Mouse (Mus musculus): ENCODE data around the gene Ap4m1. TPM values are rescaled to one million over a fixed set of nuclear protein-coding genes. Genes with fewer than 3 reads are reported as not detected.

Ap4m1 gene
- polyA plus RNA-seq, 1 experiment from 2014 or later, result 9.4 TPM

DNA sequence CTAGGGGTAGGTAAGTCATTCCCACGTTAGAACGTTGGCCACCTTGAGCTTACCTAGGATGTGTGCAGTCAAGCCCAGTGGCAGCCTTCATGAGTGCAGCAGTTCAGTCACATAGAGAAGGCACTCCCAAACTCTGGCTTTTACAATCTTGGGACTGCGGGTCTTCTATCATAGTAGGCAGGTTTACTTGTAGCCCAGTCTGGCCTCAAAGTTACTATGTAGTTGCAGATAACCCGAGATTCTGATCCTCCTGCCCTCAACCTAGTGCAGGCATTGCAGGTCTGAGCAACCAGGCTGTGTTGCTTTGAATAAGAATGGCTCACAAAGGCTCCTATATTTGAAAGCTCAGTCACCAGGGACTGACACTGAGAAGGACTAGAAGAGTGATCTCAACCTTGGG is 54.7 kb downstream of the Ap4m1 start:
- H3K4me2 ChIP-seq (ENCODE audit: low read length), result no peak overlapping the region
- 66% methylated on average over 4 of the region's 4 CpGs for WGBS
- ATAC-seq (ENCODE audit: insufficient number of reproducible peaks, insufficient read depth, low FRiP score, low read depth), result no peak

DNA sequence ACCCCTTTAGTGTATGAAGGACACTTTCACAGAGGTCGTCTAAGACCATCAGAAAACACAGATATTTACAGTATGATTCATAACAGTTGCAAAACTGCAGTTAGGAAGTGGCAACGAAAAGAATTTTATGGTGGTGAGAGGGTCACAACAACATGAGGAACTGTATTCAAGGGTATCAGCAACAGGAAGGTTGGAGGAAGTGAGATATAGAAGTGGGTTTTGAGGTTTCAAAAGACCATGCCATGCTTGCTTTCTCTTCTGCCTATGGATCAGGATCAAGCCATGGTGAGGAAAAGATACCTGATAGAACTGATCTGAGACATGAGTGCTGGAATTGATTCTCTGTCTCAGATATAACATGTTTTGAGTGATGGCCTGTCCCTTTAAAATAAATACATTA is 55.6 kb downstream of the Ap4m1 start:
- no peak overlapping the region for H3K9ac ChIP-seq (ENCODE audit: low read length)
- H3K27ac ChIP-seq (replicated peaks in 1 of 2; ENCODE audit: control insufficient read depth in 1 of 2, insufficient read depth in 1 of 2, low read depth in 2 of 2, low read length in 2 of 2), result no peak overlapping the region
- H3K27me3 ChIP-seq (ENCODE audit: control insufficient read depth, insufficient read depth, low read length), result no peaks in the 10 kb centered on the region
- WGBS, result 43% methylated on average over 2 of the region's 2 CpGs
- no peak overlapping the region for H3K4me2 ChIP-seq (ENCODE audit: low read length)
- no peaks in the 10 kb centered on the region for H3K4me1 ChIP-seq (ENCODE audit: control insufficient read depth in 2 of 2, insufficient read depth in 2 of 2, low read length in 2 of 2)
- no peaks in the 10 kb centered on the region for H3K9me3 ChIP-seq (ENCODE audit: control insufficient read depth, low read length)
- no peak overlapping the region for H3K4me3 ChIP-seq (ENCODE audit: control insufficient read depth in 1 of 2, insufficient read depth in 1 of 2, low read depth in 1 of 2, low read length in 2 of 2)
- H3K36me3 ChIP-seq (ENCODE audit: control insufficient read depth, insufficient read depth, low read length), result no peaks in the 10 kb centered on the region
- no peak for ATAC-seq (ENCODE audit: insufficient number of reproducible peaks, insufficient read depth, low FRiP score, low read depth)

More for the DNA sequence above, 54.7 kb downstream of the Ap4m1 start:
- H3K9ac ChIP-seq (ENCODE audit: low read length), result no peak overlapping the region
- H3K27me3 ChIP-seq (ENCODE audit: control insufficient read depth, insufficient read depth, low read length), result no peaks in the 10 kb centered on the region
- H3K9me3 ChIP-seq (ENCODE audit: control insufficient read depth, low read length), result no peaks in the 10 kb centered on the region
- H3K4me3 ChIP-seq (ENCODE audit: control insufficient read depth in 1 of 2, insufficient read depth in 1 of 2, low read depth in 1 of 2, low read length in 2 of 2), result no peak overlapping the region
- H3K36me3 ChIP-seq (ENCODE audit: control insufficient read depth, insufficient read depth, low read length), result no peaks in the 10 kb centered on the region
- H3K4me1 ChIP-seq (ENCODE audit: control insufficient read depth in 2 of 2, insufficient read depth in 2 of 2, low read length in 2 of 2), result no peaks in the 10 kb centered on the region
- H3K27ac ChIP-seq (replicated peaks in 1 of 2; ENCODE audit: control insufficient read depth in 1 of 2, insufficient read depth in 1 of 2, low read depth in 2 of 2, low read length in 2 of 2), result no peak overlapping the region

GRCm38 (mm10) chr5:138228026-138228425 is 56.2 kb downstream of the Ap4m1 start:
- H3K4me2 ChIP-seq (ENCODE audit: low read length), result no peak overlapping the region
- WGBS, result 43% methylated on average over 3 of the region's 3 CpGs
- no peak for ATAC-seq (ENCODE audit: insufficient number of reproducible peaks, insufficient read depth, low FRiP score, low read depth)

GRCm38 (mm10) chr5:138229511-138229910 is 57.7 kb downstream of the Ap4m1 start:
- H3K9ac ChIP-seq (ENCODE audit: low read length), result no peak overlapping the region
- H3K4me1 ChIP-seq (ENCODE audit: control insufficient read depth in 2 of 2, insufficient read depth in 2 of 2, low read length in 2 of 2), result no peaks in the 10 kb centered on the region
- no peak overlapping the region for H3K4me3 ChIP-seq (ENCODE audit: control insufficient read depth in 1 of 2, insufficient read depth in 1 of 2, low read depth in 1 of 2, low read length in 2 of 2)
- H3K27me3 ChIP-seq (ENCODE audit: control insufficient read depth, insufficient read depth, low read length), result no peaks in the 10 kb centered on the region
- H3K27ac ChIP-seq (replicated peaks in 1 of 2; ENCODE audit: control insufficient read depth in 1 of 2, insufficient read depth in 1 of 2, low read depth in 2 of 2, low read length in 2 of 2), result no peak overlapping the region
- no peak for ATAC-seq (ENCODE audit: insufficient number of reproducible peaks, insufficient read depth, low FRiP score, low read depth)
- no peaks in the 10 kb centered on the region for H3K9me3 ChIP-seq (ENCODE audit: control insufficient read depth, low read length)
- no peaks in the 10 kb centered on the region for H3K36me3 ChIP-seq (ENCODE audit: control insufficient read depth, insufficient read depth, low read length)
- 80% methylated on average over 3 of the region's 3 CpGs for WGBS
- H3K4me2 ChIP-seq (ENCODE audit: low read length), result no peak overlapping the region

More at GRCm38 (mm10) chr5:138228026-138228425, 56.2 kb downstream of the Ap4m1 start:
- Histone ChIP-seq H3K27me3 (ENCODE audit: control insufficient read depth, insufficient read depth, low read length) (no peaks in the 10 kb centered on the region), H3K9me3 (ENCODE audit: control insufficient read depth, low read length) (no peaks in the 10 kb centered on the region), H3K9ac (ENCODE audit: low read length) (no peak overlapping the region), H3K27ac (replicated peaks in 1 of 2; ENCODE audit: control insufficient read depth in 1 of 2, insufficient read depth in 1 of 2, low read depth in 2 of 2, low read length in 2 of 2) (no peak overlapping the region), H3K36me3 (ENCODE audit: control insufficient read depth, insufficient read depth, low read length) (no peaks in the 10 kb centered on the region), H3K4me3 (ENCODE audit: control insufficient read depth in 1 of 2, insufficient read depth in 1 of 2, low read depth in 1 of 2, low read length in 2 of 2) (no peak overlapping the region), H3K4me1 (ENCODE audit: control insufficient read depth in 2 of 2, insufficient read depth in 2 of 2, low read length in 2 of 2) (no peaks in the 10 kb centered on the region)

MicroRNA genes within 50 kb of the gene (microRNA counts, 519-probe panel; counts per million panel counts)
- microRNA mmu-miR-106b (6,516 counts per million, percentile 91 among the panel's probes with 10 or more counts), microRNA mmu-miR-25 (6,992 counts per million, percentile 93 among the panel's probes with 10 or more counts), microRNA mmu-miR-93 (6,297 counts per million, percentile 90 among the panel's probes with 10 or more counts)

Small RNA genes lying within 50 kb of the gene (microRNA-seq; reads per million reads assigned to microRNA genes)
- 3,860 reads per million, percentile 90 among the genes with 10 or more reads in this experiment for gene Mir106b
- 526 reads per million, percentile 74 among the genes with 10 or more reads in this experiment for gene Mir25
- gene Mir93, result 5,507 reads per million, percentile 93 among the genes with 10 or more reads in this experiment

Other genes with a start within 250 kb of the Ap4m1 start
- 0.11 TPM in 1 of 2 replicates, not detected in the other for gene Gjc3, start 208.9 kb upstream of the Ap4m1 start, polyA plus RNA-seq (2014; fragmentation: Nextera tagmentation; extraction: Ambion mirVana)
- gene Azgp1, start 190.5 kb upstream of the Ap4m1 start, polyA plus RNA-seq (2014; fragmentation: Nextera tagmentation; extraction: Ambion mirVana), result not detected in 2 replicates
- gene Smok3a, start 150.7 kb upstream of the Ap4m1 start, polyA plus RNA-seq (2014; fragmentation: Nextera tagmentation; extraction: Ambion mirVana), result not detected in 2 replicates
- gene Smok3b, start 150.6 kb upstream of the Ap4m1 start, polyA plus RNA-seq (2014; fragmentation: Nextera tagmentation; extraction: Ambion mirVana), result not detected in 2 replicates
- gene Smok3c, start 118.8 kb upstream of the Ap4m1 start, polyA plus RNA-seq (2014; fragmentation: Nextera tagmentation; extraction: Ambion mirVana), result not detected in 2 replicates
- gene Zkscan1, start 86.9 kb upstream of the Ap4m1 start, polyA plus RNA-seq (2014; fragmentation: Nextera tagmentation; extraction: Ambion mirVana), result 13.3 and 13.8 TPM in 2 replicates
- 40.0 and 40.4 TPM in 2 replicates for gene Zscan21, start 55.1 kb upstream of the Ap4m1 start, polyA plus RNA-seq (2014; fragmentation: Nextera tagmentation; extraction: Ambion mirVana)
- 10.3 and 10.4 TPM in 2 replicates for gene Zfp113, start 16.3 kb upstream of the Ap4m1 start, polyA plus RNA-seq (2014; fragmentation: Nextera tagmentation; extraction: Ambion mirVana)
- 242 and 254 TPM in 2 replicates for gene Cops6, start 10.9 kb upstream of the Ap4m1 start, polyA plus RNA-seq (2014; fragmentation: Nextera tagmentation; extraction: Ambion mirVana)
- gene Mcm7, start 420 bp downstream of the Ap4m1 start, polyA plus RNA-seq (2014; fragmentation: Nextera tagmentation; extraction: Ambion mirVana), result 89.0 and 102 TPM in 2 replicates
- gene Taf6, start 15.4 kb downstream of the Ap4m1 start, polyA plus RNA-seq (2014; fragmentation: Nextera tagmentation; extraction: Ambion mirVana), result 65.2 and 66.0 TPM in 2 replicates
- 18.5 and 22.8 TPM in 2 replicates for gene Cnpy4, start 15.5 kb downstream of the Ap4m1 start, polyA plus RNA-seq (2014; fragmentation: Nextera tagmentation; extraction: Ambion mirVana)
- 6.1 and 6.5 TPM in 2 replicates for gene Mblac1, start 22.3 kb downstream of the Ap4m1 start, polyA plus RNA-seq (2014; fragmentation: Nextera tagmentation; extraction: Ambion mirVana)
- not detected in 2 replicates for gene Nxpe5, start 53.9 kb downstream of the Ap4m1 start, polyA plus RNA-seq (2014; fragmentation: Nextera tagmentation; extraction: Ambion mirVana)
- gene Lamtor4, start 83.5 kb downstream of the Ap4m1 start, polyA plus RNA-seq (2014; fragmentation: Nextera tagmentation; extraction: Ambion mirVana), result 80.5 and 93.6 TPM in 2 replicates
- gene BC037034, start 92.0 kb downstream of the Ap4m1 start, polyA plus RNA-seq (2014; fragmentation: Nextera tagmentation; extraction: Ambion mirVana), result 2.9 and 3.3 TPM in 2 replicates
- 0.57 and 0.75 TPM in 2 replicates for gene Gal3st4, start 100.8 kb downstream of the Ap4m1 start, polyA plus RNA-seq (2014; fragmentation: Nextera tagmentation; extraction: Ambion mirVana)
- gene Gm43720, start 108.0 kb downstream of the Ap4m1 start, polyA plus RNA-seq (2014; fragmentation: Nextera tagmentation; extraction: Ambion mirVana), result 0.05 TPM in 1 of 2 replicates, not detected in the other
- 1.3 and 1.5 TPM in 2 replicates for gene Gpc2, start 108.0 kb downstream of the Ap4m1 start, polyA plus RNA-seq (2014; fragmentation: Nextera tagmentation; extraction: Ambion mirVana)
- gene Stag3, start 108.2 kb downstream of the Ap4m1 start, polyA plus RNA-seq (2014; fragmentation: Nextera tagmentation; extraction: Ambion mirVana), result 2.0 and 2.1 TPM in 2 replicates
- gene Pvrig, start 170.0 kb downstream of the Ap4m1 start, polyA plus RNA-seq (2014; fragmentation: Nextera tagmentation; extraction: Ambion mirVana), result 0.26 TPM in 1 of 2 replicates, not detected in the other